Mouse (Mus musculus) midbrain, postnatal 0 days (tissue): ENCODE data around the gene Ube2u. TPM values are rescaled to one million over a fixed set of nuclear protein-coding genes. Genes with fewer than 3 reads are reported as not detected.
A peak's percentile ranks its signal among the peaks of the same experiment; 100 is the strongest.

Source experiments
- ATAC-seq: fragments of 200-750 bp; cut with Nextera tagmentation; 2 replicates; pipeline ENCODE4 v1.8.0; 2017; ENCODE audit warnings: moderate number of reproducible peaks, mild to moderate bottlenecking, moderate TSS enrichment, moderate library complexity; ENCODE audit not compliant: low FRiP score
- DNase-seq: peaks from one replicate; pipeline ENCODE4 v3.0.0-alpha.2; 2015; ENCODE audit warnings: low spot score
- H3K27ac ChIP-seq: fragments of 300-500 bp; sonication (generic); 2 replicates; pipeline ENCODE4 v1.5.1; 2014; ENCODE audit warnings: low read depth, mild to moderate bottlenecking, low read length, mixed read lengths
- H3K27me3 ChIP-seq: fragments of 300-500 bp; sonication (generic); 2 replicates; pipeline ENCODE4 v1.6.1; 2014; ENCODE audit warnings: low read length, control low read depth, mixed read lengths; ENCODE audit not compliant: insufficient read depth
- H3K36me3 ChIP-seq: fragments of 300-500 bp; sonication (generic); 2 replicates; pipeline ENCODE4 v1.6.1; 2014; ENCODE audit warnings: low read length, control low read depth, mixed read lengths; ENCODE audit not compliant: insufficient read depth
- H3K4me1 ChIP-seq: fragments of 300-500 bp; sonication (generic); 2 replicates; pipeline ENCODE4 v1.6.1; 2014; ENCODE audit warnings: mild to moderate bottlenecking, control low read depth, antibody characterized with exemption, low read length, mixed read lengths; ENCODE audit not compliant: insufficient read depth
- H3K4me2 ChIP-seq: fragments of 300-500 bp; sonication (generic); 2 replicates; pipeline ENCODE4 v1.6.1; 2014; ENCODE audit warnings: low read depth, mild to moderate bottlenecking, low read length, mixed read lengths; ENCODE audit not compliant: poor library complexity, severe bottlenecking
- H3K4me3 ChIP-seq: fragments of 300-500 bp; sonication (generic); 2 replicates; pipeline ENCODE4 v1.5.1; 2014; ENCODE audit warnings: low read depth, mild to moderate bottlenecking, low read length, moderate library complexity
- H3K9ac ChIP-seq: fragments of 300-500 bp; sonication (generic); replicated peaks from 2 replicates; pipeline ENCODE4 v1.6.1; 2014; ENCODE audit warnings: mild to moderate bottlenecking, low read length, moderate library complexity, mixed read lengths; ENCODE audit not compliant: poor library complexity, severe bottlenecking
- H3K9me3 ChIP-seq: fragments of 300-500 bp; sonication (generic); 2 replicates; pipeline ENCODE4 v1.6.1; 2016; ENCODE audit warnings: low read length, control low read depth
- CTCF ChIP-seq: IDR thresholded peaks from 2 replicates; pipeline ENCODE4 v1.5.1; 2016; ENCODE audit warnings: antibody characterized with exemption, mild to moderate bottlenecking
- WGBS: fragments of 180-500 bp; shearing (Covaris S2); extraction: QIAGEN DNeasy Blood & Tissue Kit; methylation state at CpG from one replicate; pipeline ENCODE4 v1.1.7; 2014; 5-methylcytosine and 5-hydroxymethylcytosine counted together
- polyA plus RNA-seq: library from polyadenylated mRNA; unstranded; fragments of >200 nt; fragmentation: Nextera tagmentation; extraction: Ambion mirVana; gene quantifications from 2 replicates; pipeline ENCODE4 v1.2.1, GENCODE M21; 2015
- total RNA-seq: library from RNA; depleted of rRNA; stranded (reverse); fragments of >200 nt; gene quantifications from 2 replicates; pipeline ENCODE4 v1.2.3, GENCODE M21; 2014

The Ube2u gene
- total and polyA plus RNA-seq, 2 experiments from 2014 or later = 0.82 TPM; not detected in 1

- no peak for TF ChIP-seq CTCF
- DNase-seq (no peak), ATAC-seq (no peak)
- H3K4me1 ChIP-seq = no peaks in the 10 kb centered on the region
- WGBS = 88% methylated on average over 2 of the region's 2 CpGs
- no peak overlapping the region for H3K27ac ChIP-seq
- no peaks in the 10 kb centered on the region for H3K36me3 ChIP-seq
- no peak overlapping the region for H3K4me2 ChIP-seq
- H3K9me3 ChIP-seq = no peaks in the 10 kb centered on the region
- H3K9ac ChIP-seq = no peak overlapping the region
- no peak overlapping the region for H3K4me3 ChIP-seq
- H3K27me3 ChIP-seq = no peaks in the 10 kb centered on the region
These were observed 24.7 kb downstream of the Ube2u start for GRCm38 (mm10) chr4:100503337-100503736.

- Histone ChIP-seq H3K9ac (no peak overlapping the region), H3K27me3 (no peaks in the 10 kb centered on the region), H3K4me1 (no peaks in the 10 kb centered on the region), H3K36me3 (no peaks in the 10 kb centered on the region), H3K9me3 (no peaks in the 10 kb centered on the region), H3K27ac (no peak overlapping the region), H3K4me2 (no peak overlapping the region), H3K4me3 (no peak overlapping the region)
- 87% methylated on average over 2 of the region's 2 CpGs for WGBS
- TF ChIP-seq CTCF = no peak
- DNase-seq (no peak), ATAC-seq (no peak)
These were observed 39.0 kb downstream of the Ube2u start for GRCm38 (mm10) chr4:100517646-100518045.

- no peaks in the 10 kb centered on the region for H3K36me3 ChIP-seq
- 0 out of 2 replicates have a peak, but pooled peaks cover 4% of the 10 kb centered on the region for H3K4me1 ChIP-seq
- DNase-seq (no peak), ATAC-seq (no peak)
- no peak overlapping the region for H3K9ac ChIP-seq
- no peaks in the 10 kb centered on the region for H3K9me3 ChIP-seq
- H3K27ac ChIP-seq = no peak overlapping the region
- no peak overlapping the region for H3K4me3 ChIP-seq
- H3K4me2 ChIP-seq = no peak overlapping the region
- peaks cover 11% of the 10 kb centered on the region; the same call in 1 of the 2 replicates for H3K27me3 ChIP-seq
- no peak for TF ChIP-seq CTCF
- 28% methylated on average over 6 of the region's 6 CpGs for WGBS
These were observed 43.9 kb downstream of the Ube2u start for GRCm38 (mm10) chr4:100522534-100522933.

GRCm38 (mm10) chr4:100524741-100525140, 46.1 kb downstream of the Ube2u start:
- H3K36me3 ChIP-seq = no peaks in the 10 kb centered on the region
- peaks cover 11% of the 10 kb centered on the region; the same call in 1 of the 2 replicates for H3K27me3 ChIP-seq
- no peak for TF ChIP-seq CTCF
- no peak for DNase-seq
- H3K9ac ChIP-seq = no peak overlapping the region
- no peak overlapping the region for H3K4me3 ChIP-seq
- no peak overlapping the region for H3K27ac ChIP-seq
- ATAC-seq = no peak
- no peak overlapping the region for H3K4me2 ChIP-seq
- H3K4me1 ChIP-seq = 0 out of 2 replicates have a peak, but pooled peaks cover 5% of the 10 kb centered on the region
- WGBS = 44% methylated on average over 4 of the region's 4 CpGs
- no peaks in the 10 kb centered on the region for H3K9me3 ChIP-seq

GRCm38 (mm10) chr4:100526296-100526695, 47.6 kb downstream of the Ube2u start:
- no peak overlapping the region for H3K9ac ChIP-seq
- H3K4me1 ChIP-seq = 0 out of 2 replicates have a peak, but pooled peaks cover 5% of the 10 kb centered on the region
- H3K36me3 ChIP-seq = no peaks in the 10 kb centered on the region
- no peak for ATAC-seq
- no peak overlapping the region for H3K4me2 ChIP-seq
- peaks cover 11% of the 10 kb centered on the region; the same call in 1 of the 2 replicates for H3K27me3 ChIP-seq
- H3K9me3 ChIP-seq = no peaks in the 10 kb centered on the region
- no peak overlapping the region for H3K27ac ChIP-seq
- DNase-seq = no peak
- WGBS = 58% methylated on average over 6 of the region's 6 CpGs
- no peak for TF ChIP-seq CTCF
- H3K4me3 ChIP-seq = no peak overlapping the region

GRCm38 (mm10) chr4:100527086-100527485, 48.4 kb downstream of the Ube2u start:
- DNase-seq (no peak), ATAC-seq (no peak)
- TF ChIP-seq CTCF = no peak
- no peak overlapping the region for H3K27ac ChIP-seq
- no peak overlapping the region for H3K9ac ChIP-seq
- H3K4me1 ChIP-seq = 0 out of 2 replicates have a peak, but pooled peaks cover 5% of the 10 kb centered on the region
- no peaks in the 10 kb centered on the region for H3K36me3 ChIP-seq
- 30% methylated on average over 3 of the region's 3 CpGs for WGBS
- peak overlapping the region; percentile 23; the same call in 1 of the 2 replicates for H3K4me3 ChIP-seq
- H3K4me2 ChIP-seq = peak overlapping the region; percentile 41
- H3K27me3 ChIP-seq = peaks cover 11% of the 10 kb centered on the region; the same call in 1 of the 2 replicates
- H3K9me3 ChIP-seq = no peaks in the 10 kb centered on the region
